Mouse (Mus musculus): ENCODE data around the gene Hspa5.
A peak's percentile ranks its signal among the peaks of the same experiment; 100 is the strongest.
"Not testable (repeated sequence)": the region's sequence is repeated elsewhere in the genome, so short reads cannot be mapped to it uniquely, and the experiment has no call there.

Hspa5 gene

GRCm38 (mm10) chr2:34810775-34811174 is 39.0 kb downstream of the Hspa5 start:
- no peak for DNase-seq

DNA sequence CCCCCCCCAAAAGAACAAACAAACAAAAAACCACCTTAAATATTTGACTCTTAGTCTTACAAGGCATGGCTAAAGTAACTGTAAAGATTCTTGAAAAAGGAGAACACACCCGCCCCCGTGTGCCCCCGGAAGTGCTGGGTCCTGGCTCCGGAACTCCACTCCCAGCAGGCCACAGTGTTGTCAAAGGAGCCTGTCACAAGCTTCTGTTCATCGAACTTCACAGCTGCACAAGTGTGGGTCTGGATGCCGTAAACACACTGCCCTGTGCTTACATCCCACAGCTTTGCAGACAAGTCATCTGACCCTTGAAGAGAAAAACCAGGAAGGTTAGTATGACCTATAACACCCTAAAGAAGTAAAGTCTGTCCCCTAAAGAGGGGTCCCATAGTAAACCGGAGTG is 40.9 kb downstream of the Hspa5 start:
- DNase-seq: no peak

- DNase-seq: not testable (repeated sequence)
Measured at GRCm38 (mm10) chr2:34815893-34816292, 44.1 kb downstream of the Hspa5 start.

DNA sequence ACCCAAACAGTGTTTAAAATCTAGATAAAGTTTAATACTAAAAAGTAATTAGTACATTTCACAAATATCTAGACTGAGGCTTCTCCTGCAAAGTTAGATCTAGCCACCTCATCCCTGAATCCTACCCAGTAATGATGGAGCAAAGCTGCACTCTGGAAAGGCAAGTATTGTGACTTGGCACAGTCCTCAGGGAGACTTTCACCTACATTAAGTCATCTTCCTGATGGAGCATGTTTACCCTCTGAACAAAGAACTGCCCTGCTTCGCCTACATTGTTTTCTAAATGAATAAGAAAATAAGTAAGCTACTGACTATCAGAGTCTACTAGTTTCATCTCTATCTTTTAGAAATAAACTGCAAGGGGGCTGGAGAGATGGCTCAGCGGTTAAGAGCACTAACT is 46.7 kb downstream of the Hspa5 start:
- DNase-seq: no peak

DNA sequence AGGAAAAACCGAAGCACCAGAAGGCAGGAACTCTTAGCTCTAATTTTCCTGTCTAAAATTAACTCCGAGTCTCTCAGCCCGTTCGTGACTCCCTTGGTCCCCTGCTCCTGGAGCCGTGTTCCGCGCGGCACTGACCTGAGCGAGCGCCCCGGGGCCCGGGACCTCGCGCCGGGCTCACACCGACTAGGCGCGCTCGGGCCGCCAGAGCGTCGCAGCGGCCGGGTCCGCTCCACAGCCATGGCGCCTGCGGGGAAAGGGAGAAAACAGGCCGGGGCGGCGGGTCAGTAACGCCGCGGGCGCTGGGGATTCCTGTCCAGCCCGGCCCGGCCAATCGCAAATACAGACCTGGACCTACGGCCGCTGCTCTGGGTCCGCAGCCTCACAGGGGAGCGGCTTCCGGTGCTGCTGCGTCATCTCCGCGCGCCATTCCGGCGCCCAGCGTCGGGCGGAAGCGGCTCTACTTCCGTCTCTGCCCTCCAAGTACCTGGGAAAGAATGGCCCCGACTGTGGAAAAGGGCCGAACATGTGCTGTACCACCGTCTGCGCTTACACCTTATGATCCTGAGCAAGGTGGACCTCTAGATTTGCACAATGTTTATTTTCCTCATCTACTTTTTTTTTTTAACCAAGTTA is 54.2 kb downstream of the Hspa5 start, which contains the start of gene Fbxw2:
Gene Fbxw2 (minus strand): TSS at position 485 of the 633 bp plus-strand sequence.
- peak; percentile 91 to 95 for DNase-seq

DNA sequence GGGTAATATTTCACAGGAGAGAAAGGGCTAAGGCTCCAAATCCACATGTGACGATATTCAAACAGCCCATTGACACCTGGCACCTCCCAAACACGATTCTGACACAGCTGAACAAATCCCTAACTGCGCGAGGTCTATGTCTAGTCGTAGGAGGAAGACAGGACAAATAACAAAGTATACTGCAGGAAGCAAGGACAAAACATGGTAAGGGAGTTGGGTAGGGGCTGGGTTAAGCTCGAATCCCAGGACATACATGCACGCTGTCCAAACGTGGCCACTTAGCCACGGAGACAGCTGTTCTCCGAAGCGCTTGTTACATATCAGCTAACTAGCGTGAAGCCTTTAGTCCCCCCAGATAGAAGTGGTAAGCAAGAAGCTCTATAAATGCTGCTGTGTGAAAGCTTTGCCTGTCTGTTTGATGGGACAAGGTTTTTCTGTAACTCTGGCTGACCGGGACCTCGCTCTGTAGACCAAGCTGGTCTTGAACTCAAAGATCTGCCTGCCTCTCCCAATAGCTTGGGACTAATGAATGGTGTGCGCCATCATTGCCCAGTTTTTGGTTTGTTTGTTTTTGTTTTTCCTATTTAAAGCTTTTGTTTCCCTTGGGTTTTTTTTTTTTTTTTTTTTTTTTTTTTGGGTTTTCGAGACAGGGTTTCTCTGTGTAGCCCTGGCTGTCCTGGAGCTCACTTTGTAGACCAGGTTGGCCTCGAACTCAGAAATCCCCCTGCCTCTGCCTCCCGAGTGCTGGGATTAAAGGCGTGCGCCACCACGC is 54.9 kb downstream of the Hspa5 start:
- DNase-seq: no peak

All from cerebellum, adult 18-20 months (tissue).